Mouse (Mus musculus) forebrain, embryonic 12.5 days (tissue): ENCODE results near the gene Olfr287. TPM values are rescaled to one million over a fixed set of nuclear protein-coding genes. Genes with fewer than 3 reads are reported as not detected.
A peak's percentile ranks its signal among the peaks of the same experiment; 100 is the strongest.

Source experiments
- ATAC-seq: fragments of 200-750 bp; cut with Nextera tagmentation; 2 replicates; pipeline ENCODE4 v1.8.0; 2017; ENCODE audit warnings: moderate TSS enrichment; ENCODE audit not compliant: low FRiP score
- H3K27ac ChIP-seq: fragments of 300-500 bp; sonication (generic); 2 replicates; pipeline ENCODE4 v1.5.1; 2016; ENCODE audit warnings: mild to moderate bottlenecking
- H3K27me3 ChIP-seq: fragments of 300-500 bp; sonication (generic); 2 replicates; pipeline ENCODE4 v1.6.1; 2016; ENCODE audit warnings: mild to moderate bottlenecking
- H3K36me3 ChIP-seq: fragments of 300-500 bp; sonication (generic); replicated peaks from 2 replicates; pipeline ENCODE4 v1.6.1; 2016; ENCODE audit warnings: mild to moderate bottlenecking
- H3K4me1 ChIP-seq: fragments of 300-500 bp; sonication (generic); 2 replicates; pipeline ENCODE4 v1.6.1; 2016
- H3K4me2 ChIP-seq: fragments of 300-500 bp; sonication (generic); 2 replicates; pipeline ENCODE4 v1.6.1; 2016; ENCODE audit warnings: mild to moderate bottlenecking, moderate library complexity
- H3K4me3 ChIP-seq: fragments of 300-500 bp; sonication (generic); replicated peaks from 2 replicates; pipeline ENCODE4 v1.5.1; 2016; ENCODE audit warnings: mild to moderate bottlenecking
- H3K9ac ChIP-seq: fragments of 300-500 bp; sonication (generic); 2 replicates; pipeline ENCODE4 v1.6.1; 2016; ENCODE audit warnings: mild to moderate bottlenecking
- H3K9me3 ChIP-seq: fragments of 300-500 bp; sonication (generic); 2 replicates; pipeline ENCODE4 v1.6.1; 2016
- WGBS: fragments of 180-500 bp; shearing (Covaris S2); methylation state at CpG from one replicate; pipeline ENCODE4 v1.1.7; 2016; 5-methylcytosine and 5-hydroxymethylcytosine counted together
- polyA plus RNA-seq: library from polyadenylated mRNA; unstranded; fragments of >200 nt; fragmentation: Nextera tagmentation; extraction: Ambion mirVana; gene quantifications from 2 replicates; pipeline ENCODE4 v1.2.1, GENCODE M21; 2016

The Olfr287 gene
- polyA plus RNA-seq, 1 experiment from 2014 or later = not detected

DNA sequence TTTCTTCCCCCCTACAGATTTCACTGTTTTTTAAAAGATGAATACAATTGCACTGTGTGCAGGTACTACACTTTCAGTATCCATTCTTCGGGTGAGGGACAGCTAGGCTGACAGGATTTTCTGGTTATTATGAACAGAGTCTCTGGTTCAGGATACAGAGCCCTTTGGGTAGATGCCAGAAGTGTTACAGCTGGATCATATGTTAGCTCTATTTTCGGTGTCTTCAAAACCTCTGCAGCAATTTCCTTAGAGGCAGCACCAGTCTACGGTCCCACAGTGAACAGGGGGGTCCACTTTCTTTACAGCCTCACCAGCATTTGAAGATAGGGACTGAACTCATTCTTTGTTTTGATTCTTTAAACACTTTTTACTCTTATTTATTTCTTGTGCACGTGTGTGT lies 36.4 kb downstream of the Olfr287 start:
- Histone ChIP-seq H3K9ac (no peak overlapping the region), H3K4me2 (no peak overlapping the region), H3K27me3 (no peaks in the 10 kb centered on the region), H3K36me3 (no peaks in the 10 kb centered on the region), H3K4me1 (peaks cover 7% of the 10 kb centered on the region), H3K27ac (no peak overlapping the region), H3K9me3 (no peaks in the 10 kb centered on the region), H3K4me3 (no peak overlapping the region)
- ATAC-seq = no peak
- 74% methylated on average over 4 of the region's 4 CpGs for WGBS

DNA sequence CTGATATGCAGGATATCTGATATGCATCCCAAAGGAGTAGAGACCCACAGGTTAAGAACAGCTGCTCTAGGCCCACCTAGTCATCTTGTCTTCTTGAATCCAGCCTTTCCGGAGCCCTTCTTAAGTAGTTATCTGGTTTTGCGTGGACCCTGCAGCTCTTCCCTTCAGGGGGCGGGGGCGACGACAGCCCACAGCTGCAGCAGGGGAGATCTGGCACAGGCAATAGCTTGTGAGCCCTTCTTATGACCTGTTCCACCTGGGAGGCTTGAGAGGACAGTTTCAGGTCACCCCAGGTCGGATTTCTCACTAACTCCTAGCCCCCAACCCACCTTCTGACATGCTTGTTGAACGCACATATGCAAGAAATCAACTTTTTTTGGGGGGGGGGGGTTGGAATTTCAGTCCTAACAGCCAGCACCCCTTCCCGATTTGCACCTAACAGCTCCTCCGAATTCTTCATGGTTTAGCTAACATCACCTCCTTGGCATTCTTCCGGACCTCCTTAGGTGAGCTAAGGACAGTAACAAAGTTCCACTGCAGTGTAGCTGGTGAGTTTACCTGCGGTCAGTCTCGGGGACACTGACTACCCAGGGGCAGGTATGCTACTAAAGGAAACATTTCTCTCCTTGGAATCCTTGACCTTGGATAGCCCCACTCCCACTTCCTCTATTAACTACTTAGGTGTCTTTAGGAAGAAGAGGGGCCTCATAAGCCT lies 38.8 kb downstream of the Olfr287 start:
- H3K9me3 ChIP-seq = no peaks in the 10 kb centered on the region
- 0 out of 2 replicates have a peak, but pooled peaks have one; percentile 3 for ATAC-seq
- H3K4me3 ChIP-seq = no peak overlapping the region
- peaks cover 14% of the 10 kb centered on the region; the same call in 1 of the 2 replicates for H3K27me3 ChIP-seq
- no peak overlapping the region for H3K27ac ChIP-seq
- H3K9ac ChIP-seq = no peak overlapping the region
- H3K4me2 ChIP-seq = no peak overlapping the region
- H3K36me3 ChIP-seq = no peaks in the 10 kb centered on the region
- 76% methylated on average over 12 of the region's 12 CpGs for WGBS
- peaks cover 7% of the 10 kb centered on the region for H3K4me1 ChIP-seq

DNA sequence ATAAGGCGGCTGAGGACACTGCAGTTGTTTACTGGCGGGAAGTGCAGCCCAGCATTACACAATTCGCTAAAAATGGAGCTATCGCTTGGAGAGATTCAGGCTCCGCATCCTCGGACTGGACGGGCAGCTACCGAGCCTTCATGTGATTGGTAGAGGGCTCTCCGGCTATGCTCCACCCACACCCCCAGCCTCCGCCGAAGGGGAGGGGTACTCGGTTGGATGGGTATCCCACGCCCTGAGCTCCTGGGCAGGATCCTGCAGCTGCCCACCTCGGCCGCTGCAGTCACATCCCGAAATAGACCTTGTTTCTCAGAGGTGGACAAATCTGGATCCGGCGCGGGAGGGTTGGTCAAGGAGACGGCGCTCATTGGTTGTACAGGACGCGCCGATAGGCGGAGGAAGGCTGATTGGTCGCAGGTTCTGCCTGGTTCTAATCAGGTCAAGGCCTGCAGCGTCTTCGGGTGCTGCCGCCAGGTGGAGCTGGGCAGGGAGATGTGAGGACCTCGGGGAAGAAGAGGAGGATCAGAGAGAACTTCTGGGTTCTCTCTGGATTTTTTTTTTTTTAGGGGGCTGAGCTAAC lies 39.6 kb downstream of the Olfr287 start:
- Histone ChIP-seq H3K9me3 (no peaks in the 10 kb centered on the region), H3K27ac (peak overlapping the region; percentile 75), H3K4me3 (peak overlapping the region; percentile 53), H3K4me2 (peak overlapping the region; percentile 78), H3K4me1 (peaks cover 7% of the 10 kb centered on the region), H3K27me3 (peaks cover 20% of the 10 kb centered on the region; the same call in 1 of the 2 replicates), H3K36me3 (no peaks in the 10 kb centered on the region), H3K9ac (peak overlapping the region; percentile 61)
- WGBS = under 1% methylated on average over 30 of the region's 30 CpGs
- ATAC-seq = peak; percentile 98

DNA sequence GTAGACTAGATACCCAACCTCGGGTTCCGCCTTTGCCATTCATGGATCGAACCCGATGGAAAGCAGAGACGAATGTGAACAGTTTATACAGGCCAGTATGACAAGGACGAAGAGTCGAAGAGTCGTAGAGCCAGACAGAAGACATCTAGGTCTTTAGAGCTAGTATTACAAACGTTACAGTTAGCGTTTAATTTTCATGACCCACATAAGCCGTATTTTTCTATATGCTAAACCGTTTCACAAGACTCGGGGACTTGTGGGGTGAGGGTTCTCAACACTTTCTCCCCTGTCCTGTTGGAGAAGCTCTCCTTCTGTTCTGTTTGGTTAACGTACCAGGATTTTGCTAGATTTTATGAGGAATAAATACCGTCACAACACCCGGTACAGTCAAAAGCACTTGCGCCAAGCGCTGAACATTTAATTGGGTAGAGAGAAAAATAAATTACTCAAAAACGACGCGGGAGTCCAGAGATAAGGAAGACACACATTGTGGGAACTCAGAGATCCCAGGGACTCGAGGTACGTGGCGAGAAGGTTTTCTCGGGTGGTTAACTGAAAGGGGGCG lies 40.2 kb downstream of the Olfr287 start:
- Histone ChIP-seq H3K36me3 (no peaks in the 10 kb centered on the region), H3K27me3 (peaks cover 20% of the 10 kb centered on the region; the same call in 1 of the 2 replicates), H3K9me3 (no peaks in the 10 kb centered on the region), H3K4me2 (peak overlapping the region; percentile 78), H3K9ac (peak overlapping the region; percentile 61), H3K4me1 (peaks cover 7% of the 10 kb centered on the region), H3K4me3 (peak overlapping the region; percentile 53), H3K27ac (peak overlapping the region; percentile 75)
- ATAC-seq = no peak
- WGBS = 3% methylated on average over 26 of the region's 26 CpGs

DNA sequence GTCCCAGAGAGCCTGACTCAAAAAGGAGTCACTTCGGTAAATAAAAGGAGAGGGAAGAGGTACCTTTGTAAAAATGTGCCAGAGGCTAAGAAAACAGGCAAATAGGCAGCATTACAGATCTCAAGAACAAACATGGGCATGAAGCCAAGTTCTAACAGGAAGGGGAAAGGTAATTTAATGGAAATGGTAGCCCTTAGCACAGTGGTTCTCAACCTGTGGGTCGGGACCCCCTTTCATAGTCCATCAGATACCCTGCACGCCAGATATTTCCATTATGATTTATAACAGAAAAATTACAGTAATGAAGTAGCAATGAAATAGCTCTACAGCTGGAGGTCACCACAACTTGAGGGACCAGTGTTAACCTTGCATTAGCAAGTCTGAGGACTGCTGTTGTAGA lies 43.5 kb downstream of the Olfr287 start:
- Histone ChIP-seq H3K9ac (no peak overlapping the region), H3K27me3 (peaks cover 32% of the 10 kb centered on the region), H3K4me3 (no peak overlapping the region), H3K4me1 (peaks cover 7% of the 10 kb centered on the region), H3K36me3 (no peaks in the 10 kb centered on the region), H3K9me3 (no peaks in the 10 kb centered on the region), H3K4me2 (no peak overlapping the region), H3K27ac (no peak overlapping the region)
- ATAC-seq = no peak
- 78% methylated on average over 3 of the region's 3 CpGs for WGBS

DNA sequence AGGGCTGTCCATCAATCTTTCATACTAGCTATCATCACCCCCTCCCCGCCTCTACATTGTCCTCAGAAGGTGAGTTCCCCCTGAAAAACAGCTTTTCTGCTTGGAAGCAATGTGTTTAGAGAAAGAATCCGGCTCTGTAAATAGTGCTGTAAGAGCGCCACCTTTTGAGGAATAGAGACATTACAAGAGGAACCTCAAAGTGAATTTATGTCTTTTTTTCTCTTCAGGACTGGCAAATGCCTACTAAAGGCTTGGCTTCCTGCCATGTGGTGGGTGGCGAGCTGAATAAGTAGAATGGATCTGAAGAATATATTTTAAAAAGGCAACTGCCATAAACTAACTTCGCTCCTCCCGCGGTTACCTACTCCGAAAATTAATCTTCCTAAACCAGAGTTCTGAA lies 47.0 kb downstream of the Olfr287 start:
- peaks cover 62% of the 10 kb centered on the region for H3K27me3 ChIP-seq
- no peak for ATAC-seq
- WGBS = 36% methylated on average over 8 of the region's 8 CpGs

DNA sequence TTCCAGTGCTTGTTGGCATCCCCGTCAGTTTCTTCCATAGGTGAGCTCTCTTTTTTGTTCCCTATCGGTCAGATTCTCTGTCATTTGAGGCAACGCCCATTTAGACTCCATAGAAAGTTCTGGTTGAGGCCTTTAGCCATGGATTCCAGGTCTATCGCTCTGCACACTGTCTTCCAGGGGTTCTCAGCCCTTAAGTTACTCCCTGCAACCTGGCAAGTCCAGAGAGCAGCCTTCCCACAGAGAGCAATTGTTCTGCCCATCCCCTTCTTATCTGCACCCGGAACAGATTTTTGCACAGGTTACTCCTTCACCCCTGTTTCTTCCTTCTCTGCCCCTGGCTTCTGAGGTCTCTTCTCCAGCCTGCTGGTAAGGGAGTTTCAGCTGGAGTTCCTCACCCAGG lies 48.7 kb downstream of the Olfr287 start:
- H3K4me3 ChIP-seq = no peak overlapping the region
- peaks cover 33% of the 10 kb centered on the region for H3K4me1 ChIP-seq
- H3K9ac ChIP-seq = no peak overlapping the region
- H3K27me3 ChIP-seq = peaks cover 64% of the 10 kb centered on the region
- ATAC-seq = no peak
- no peaks in the 10 kb centered on the region for H3K9me3 ChIP-seq
- WGBS = 67% methylated on average over 5 of the region's 5 CpGs
- H3K27ac ChIP-seq = no peak overlapping the region
- no peaks in the 10 kb centered on the region for H3K36me3 ChIP-seq
- no peak overlapping the region for H3K4me2 ChIP-seq

More for the DNA sequence above, 47.0 kb downstream of the Olfr287 start:
- H3K27ac ChIP-seq = no peak overlapping the region
- H3K9ac ChIP-seq = no peak overlapping the region
- no peaks in the 10 kb centered on the region for H3K9me3 ChIP-seq
- H3K4me2 ChIP-seq = no peak overlapping the region
- peaks cover 23% of the 10 kb centered on the region for H3K4me1 ChIP-seq
- no peak overlapping the region for H3K4me3 ChIP-seq
- H3K36me3 ChIP-seq = no peaks in the 10 kb centered on the region

GRCm38 (mm10) chr15:98170917-98171316 lies 49.9 kb downstream of the Olfr287 start:
- Histone ChIP-seq H3K27me3 (peaks cover 57% of the 10 kb centered on the region), H3K36me3 (no peaks in the 10 kb centered on the region), H3K9me3 (no peaks in the 10 kb centered on the region), H3K9ac (no peak overlapping the region), H3K27ac (no peak overlapping the region), H3K4me2 (peak overlapping the region; percentile 87), H3K4me1 (peaks cover 41% of the 10 kb centered on the region), H3K4me3 (no peak overlapping the region)
- ATAC-seq = no peak
- 77% methylated on average over 9 of the region's 9 CpGs for WGBS

DNA sequence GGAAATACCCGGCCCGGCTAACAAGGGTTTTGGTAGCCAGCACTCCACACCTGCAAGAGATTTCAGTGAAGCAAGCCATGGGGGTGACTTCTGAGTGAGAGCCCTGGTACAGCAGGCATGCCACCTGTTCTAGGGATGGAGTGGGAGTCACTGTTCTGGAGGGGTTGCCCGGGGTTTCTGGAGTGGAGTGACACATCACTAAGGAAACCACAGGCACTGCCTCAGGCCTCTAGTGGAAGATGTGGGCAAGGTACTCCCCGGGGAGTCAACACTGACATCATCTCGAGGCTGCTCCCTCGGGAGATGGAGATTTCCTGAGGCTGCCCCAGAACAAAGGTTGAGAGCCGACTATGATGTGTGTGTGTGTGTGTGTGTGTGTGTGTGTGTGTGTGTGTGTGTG lies 50.5 kb downstream of the Olfr287 start:
- peaks cover 41% of the 10 kb centered on the region for H3K4me1 ChIP-seq
- no peak overlapping the region for H3K9ac ChIP-seq
- WGBS = 39% methylated on average over 7 of the region's 7 CpGs
- peak overlapping the region; percentile 87 for H3K4me2 ChIP-seq
- peaks cover 62% of the 10 kb centered on the region for H3K27me3 ChIP-seq
- peak overlapping the region; percentile 61 for H3K4me3 ChIP-seq
- ATAC-seq = no peak
- H3K9me3 ChIP-seq = no peaks in the 10 kb centered on the region
- H3K27ac ChIP-seq = no peak overlapping the region
- H3K36me3 ChIP-seq = no peaks in the 10 kb centered on the region

DNA sequence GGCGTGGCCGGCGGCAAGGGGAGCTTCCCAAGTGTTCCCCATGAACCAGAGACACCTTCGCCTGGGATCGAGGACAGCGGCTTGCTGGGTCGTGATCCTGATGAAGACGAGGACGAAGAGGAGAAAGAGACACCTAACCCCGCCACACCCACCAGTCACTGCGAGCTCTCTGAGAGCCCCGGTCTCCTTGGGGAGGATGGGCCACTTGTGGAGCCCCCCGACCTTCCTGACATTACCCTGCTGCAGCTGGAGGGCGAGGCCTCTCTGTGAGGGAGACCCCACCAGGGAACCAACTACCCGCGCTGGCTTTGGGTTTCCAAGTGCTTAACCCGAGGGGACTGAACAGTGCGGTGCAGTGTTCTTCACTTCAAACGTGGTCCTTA lies 52.2 kb downstream of the Olfr287 start:
- ATAC-seq = no peak
- Histone ChIP-seq H3K4me3 (peak overlapping the region; percentile 61), H3K27me3 (peaks cover 58% of the 10 kb centered on the region), H3K4me2 (peak overlapping the region; percentile 87), H3K36me3 (no peaks in the 10 kb centered on the region), H3K27ac (no peak overlapping the region), H3K4me1 (peaks cover 41% of the 10 kb centered on the region), H3K9me3 (no peaks in the 10 kb centered on the region), H3K9ac (peak overlapping the region; percentile 59)
- WGBS = 2% methylated on average over 19 of the region's 19 CpGs

DNA sequence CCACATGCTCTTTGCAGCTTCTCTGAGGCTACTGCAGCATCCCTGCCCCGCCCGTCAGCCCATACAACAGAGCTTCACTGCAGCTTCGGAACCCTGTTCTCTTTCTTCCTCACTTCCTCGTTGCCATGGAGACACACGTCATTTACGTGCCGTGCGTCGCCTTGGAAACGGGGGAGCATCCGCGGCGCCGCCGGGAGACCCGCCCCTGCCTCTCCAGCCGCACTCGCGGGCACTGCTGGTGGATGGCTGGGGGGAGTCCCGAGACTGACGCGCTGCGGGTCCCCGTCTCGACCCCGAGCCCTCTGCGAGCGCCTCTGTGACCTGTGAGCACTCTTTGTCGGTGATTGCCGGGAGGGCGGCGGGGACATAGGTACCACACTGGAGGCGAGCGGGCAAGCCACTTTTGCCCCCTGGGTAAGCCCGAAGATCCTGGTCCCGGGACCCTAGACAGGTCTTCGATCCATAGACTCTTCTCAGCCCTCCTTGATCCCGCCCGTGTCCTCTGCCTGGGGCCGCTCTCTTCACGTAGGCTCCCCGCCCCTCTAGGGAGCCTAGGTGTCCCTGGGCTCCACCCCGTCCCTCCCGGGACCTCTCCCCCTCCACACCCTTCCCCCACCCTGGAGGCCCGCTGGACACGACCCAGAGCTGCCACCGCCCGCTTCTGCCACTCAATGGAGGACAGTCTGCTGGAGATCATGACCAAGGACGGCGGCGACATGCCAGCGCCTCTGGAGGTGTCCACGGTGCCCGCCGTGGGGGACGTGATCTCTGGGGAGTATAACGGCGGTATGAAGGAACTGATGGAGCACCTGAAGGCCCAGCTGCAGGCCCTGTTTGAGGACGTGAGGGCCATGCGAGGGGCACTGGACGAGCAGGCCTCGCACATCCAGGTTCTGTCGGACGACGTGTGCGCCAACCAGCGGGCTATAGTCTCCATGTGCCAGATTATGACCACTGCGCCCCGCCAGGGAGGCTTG lies 52.9 kb downstream of the Olfr287 start:
- H3K27ac ChIP-seq = peak overlapping the region; percentile 94
- peak overlapping the region; percentile 87 for H3K4me2 ChIP-seq
- H3K4me1 ChIP-seq = peaks cover 41% of the 10 kb centered on the region
- H3K9me3 ChIP-seq = no peaks in the 10 kb centered on the region
- no peaks in the 10 kb centered on the region for H3K36me3 ChIP-seq
- H3K27me3 ChIP-seq = peaks cover 55% of the 10 kb centered on the region
- ATAC-seq = peak; percentile 95
- peak overlapping the region; percentile 61 for H3K4me3 ChIP-seq
- H3K9ac ChIP-seq = peak overlapping the region; percentile 59
- under 1% methylated on average over 69 of the region's 69 CpGs for WGBS
